ENCODE assay signal across 32 mouse cellular contexts in genomic region chr8:22207535-22207934, GRCm38 (mm10). TPM values are rescaled to one million over a fixed set of nuclear protein-coding genes. Genes with fewer than 3 reads are reported as not detected.
DNase-seq lines count a peak whose midpoint lies in the region; ATAC-seq and TF ChIP-seq lines count a peak whose summit lies in the region.
"Had no signal": no experiment of that assay in that cellular context is flagged by ENCODE, and none has a peak within 500 bp of the region (broad histone marks: within the 10 kb centered on the region; RNA-seq: fewer than 3 reads in every experiment).

No protein-coding gene starts in this region.

- intact Hi-C loops in heart, postnatal 10 days (cut with DNase I), result no loop called here

- H3K4me1 ChIP-seq in heart, embryonic 15.5 days (replicated peaks), result peaks cover 13% of the 10 kb centered on the region
- no peaks in the 10 kb centered on the region for H3K4me1 ChIP-seq in lung, embryonic 14.5 days (ENCODE audit: insufficient read depth)
- H3K4me1 ChIP-seq in kidney, adult 2 months (ENCODE audit: control insufficient read depth, insufficient read depth, low read length), result no peaks in the 10 kb centered on the region
- H3K4me1 ChIP-seq: forebrain, embryonic 12.5 days; hindbrain, embryonic 10.5 days; hindbrain, embryonic 15.5 days; lung, embryonic 15.5 days; midbrain, embryonic 10.5 days; midbrain, embryonic 15.5 days; neural tube, embryonic 15.5 days; stomach, embryonic 15.5 days had no signal

- peak overlapping the region; percentile 6 for H3K27ac ChIP-seq in heart, embryonic 15.5 days
- 0 out of 2 replicates have a peak overlapping the region, but pooled peaks have one; percentile 24 for H3K27ac ChIP-seq in lung, embryonic 14.5 days (ENCODE audit: low read depth)
- H3K27ac ChIP-seq in kidney, adult 2 months (ENCODE audit: insufficient read depth, low read depth, low read length), result no peak overlapping the region
- H3K27ac ChIP-seq: forebrain, embryonic 12.5 days; hindbrain, embryonic 10.5 days; hindbrain, embryonic 15.5 days; liver, embryonic 14.5 days; midbrain, embryonic 10.5 days; midbrain, embryonic 15.5 days; neural tube, embryonic 15.5 days had no signal

- WGBS in heart, embryonic 15.5 days, result 68% methylated on average over 4 of the region's 4 CpGs
- 67% methylated on average over 4 of the region's 4 CpGs for WGBS in lung, embryonic 14.5 days
- 67% methylated on average over 4 of the region's 4 CpGs for WGBS in kidney, adult 2 months

- H3K9me3 ChIP-seq in heart, embryonic 15.5 days (replicated peaks), result no peaks in the 10 kb centered on the region
- H3K9me3 ChIP-seq in lung, embryonic 14.5 days (ENCODE audit: low read depth, low read length), result no peaks in the 10 kb centered on the region
- H3K9me3 ChIP-seq: forebrain, embryonic 12.5 days; hindbrain, embryonic 15.5 days; lung, embryonic 15.5 days; midbrain, embryonic 10.5 days; midbrain, embryonic 15.5 days; neural tube, embryonic 15.5 days; stomach, embryonic 15.5 days had no signal

- TF ChIP-seq POLR2A in kidney, adult 2 months (IDR thresholded peaks at IDR 0.05; ENCODE audit: low read depth, low read length), result no peak

- TF ChIP-seq CTCF in lung, embryonic 14.5 days (IDR thresholded peaks at IDR 0.05; ENCODE audit: low read depth), result no peak
- TF ChIP-seq CTCF in kidney, adult 2 months (conservative IDR thresholded peaks at IDR 0.05; ENCODE audit: insufficient read depth, insufficient read length, low read depth, low read length), result no peak

- no peak for DNase-seq in heart, postnatal 10 days
- no peak for DNase-seq in lung, embryonic 14.5 days
- no peak for DNase-seq in lung, postnatal 14 days
- no peak for DNase-seq in spleen, postnatal 14 days (ENCODE audit: low spot score in 2 of 2)
- no peak for DNase-seq in kidney, adult 2 months
- DNase-seq: adrenal gland, adult 2 months; adrenal gland, postnatal 36 days; cerebellum, adult 18-20 months; cerebellum, postnatal 10 days; gastrocnemius, postnatal 25 days; kidney, adult 18-20 months; kidney, postnatal 14 days; layer of hippocampus, adult 9-11 months; liver; lung, postnatal 4 days; retina, postnatal 1 day; right cerebral cortex, postnatal 14 days had no signal

- H3K4me2 ChIP-seq in heart, embryonic 15.5 days, result no peak overlapping the region
- H3K4me2 ChIP-seq in lung, embryonic 14.5 days, result no peak overlapping the region
- H3K4me2 ChIP-seq: forebrain, embryonic 12.5 days; hindbrain, embryonic 15.5 days; lung, embryonic 15.5 days; midbrain, embryonic 15.5 days; neural tube, embryonic 15.5 days; stomach, embryonic 15.5 days had no signal

- H3K36me3 ChIP-seq in heart, embryonic 15.5 days, result peaks cover 25% of the 10 kb centered on the region
- peaks cover 70% of the 10 kb centered on the region for H3K36me3 ChIP-seq in lung, embryonic 14.5 days (ENCODE audit: insufficient read depth)
- peaks cover 5% of the 10 kb centered on the region for H3K36me3 ChIP-seq in kidney, adult 2 months (ENCODE audit: control insufficient read depth, insufficient read depth, low read length)

- no peak overlapping the region for H3K4me3 ChIP-seq in heart, embryonic 15.5 days
- no peak overlapping the region for H3K4me3 ChIP-seq in lung, embryonic 14.5 days (ENCODE audit: low read depth, low read length)
- H3K4me3 ChIP-seq in kidney, adult 2 months (ENCODE audit: insufficient read depth, low read depth, low read length), result no peak overlapping the region
- H3K4me3 ChIP-seq: erythroblast, embryonic 14.5 days; forebrain, embryonic 12.5 days; hindbrain, embryonic 10.5 days; hindbrain, embryonic 15.5 days; lung, embryonic 15.5 days; midbrain, embryonic 10.5 days; midbrain, embryonic 15.5 days; neural tube, embryonic 15.5 days; stomach, embryonic 15.5 days had no signal

- no peaks in the 10 kb centered on the region for H3K27me3 ChIP-seq in heart, embryonic 15.5 days
- no peaks in the 10 kb centered on the region for H3K27me3 ChIP-seq in lung, embryonic 14.5 days (ENCODE audit: insufficient read depth, low read length)
- no peaks in the 10 kb centered on the region for H3K27me3 ChIP-seq in kidney, adult 2 months (replicated peaks; ENCODE audit: control insufficient read depth, insufficient read depth, low read length)
- H3K27me3 ChIP-seq: CH12.LX; forebrain, embryonic 12.5 days; hindbrain, embryonic 15.5 days; lung, embryonic 15.5 days; midbrain, embryonic 15.5 days; neural tube, embryonic 15.5 days; stomach, embryonic 15.5 days had no signal

- H3K9ac ChIP-seq in heart, embryonic 15.5 days, result no peak overlapping the region
- no peak overlapping the region for H3K9ac ChIP-seq in lung, embryonic 14.5 days
- H3K9ac ChIP-seq: forebrain, embryonic 12.5 days; hindbrain, embryonic 15.5 days; liver, embryonic 14.5 days; lung, embryonic 15.5 days; midbrain, embryonic 15.5 days; neural tube, embryonic 15.5 days; stomach, embryonic 15.5 days had no signal

- no peak for ATAC-seq in heart, embryonic 15.5 days (replicated peaks; ENCODE audit: insufficient number of reproducible peaks, insufficient read depth, low FRiP score, low read depth)
- no peak for ATAC-seq in lung, embryonic 14.5 days (ENCODE audit: insufficient read depth)
- peak; percentile 69 to 77 for ATAC-seq in hematopoietic stem cell, adult 5-6 weeks (replicated peaks in 1 of 2; ENCODE audit: insufficient read depth in 1 of 2, low FRiP score in 2 of 2, low TSS enrichment in 1 of 2, low read depth in 1 of 2, poor library complexity in 2 of 2, severe bottlenecking in 2 of 2)
- ATAC-seq: activated CD4-positive, CD25-positive, alpha-beta regulatory T cell, adult 4 months; inflammation-experienced regulatory T-cells, adult 6 months; midbrain, embryonic 15.5 days had no signal

RNA-seq across cellular contexts. Expression of gene Vps36, which starts 14.9 kb away (rescaled TPM):
- polyA plus RNA-seq in heart, embryonic 15.5 days (2015; fragmentation: Nextera tagmentation; extraction: Ambion mirVana), result 20.5 and 21.7 TPM in 2 replicates
- 10 to 100 TPM; 28.5 to 31.3 TPM for total RNA-seq in heart, postnatal 10 days (2021)
- 52.1 and 55.6 TPM in 2 replicates for polyA plus RNA-seq in lung, embryonic 14.5 days (2014; fragmentation: Nextera tagmentation; extraction: Ambion mirVana)
- total RNA-seq in hematopoietic stem cell, adult 5-6 weeks (2017), result 55.0 and 68.1 TPM in 2 replicates
- polyA plus RNA-seq in kidney, adult 2 months (2012; rRNA removed), result 12.0 and 15.0 TPM in 2 replicates

RNA-seq across cellular contexts. Expression of gene Thsd1, which starts 19.6 kb away (rescaled TPM):
- 13.2 and 14.3 TPM in 2 replicates for polyA plus RNA-seq in heart, embryonic 15.5 days (2015; fragmentation: Nextera tagmentation; extraction: Ambion mirVana)
- total RNA-seq in heart, postnatal 10 days (2021), result 10 to 100 TPM; 13.5 to 14.9 TPM
- 32.5 and 33.6 TPM in 2 replicates for polyA plus RNA-seq in lung, embryonic 14.5 days (2014; fragmentation: Nextera tagmentation; extraction: Ambion mirVana)
- 12.0 and 17.0 TPM in 2 replicates for total RNA-seq in hematopoietic stem cell, adult 5-6 weeks (2017)
- polyA plus RNA-seq in kidney, adult 2 months (2012; rRNA removed), result 2.7 and 3.1 TPM in 2 replicates
- polyA plus RNA-seq: erythroblast, embryonic 14.5 days had no signal

RNA-seq across cellular contexts. Expression of gene Ckap2, which starts 21.9 kb away (rescaled TPM):
- polyA plus RNA-seq in heart, embryonic 15.5 days (2015; fragmentation: Nextera tagmentation; extraction: Ambion mirVana), result 30.2 and 31.2 TPM in 2 replicates
- 10 to 100 TPM; 12.7 to 13.0 TPM for total RNA-seq in heart, postnatal 10 days (2021)
- polyA plus RNA-seq in lung, embryonic 14.5 days (2014; fragmentation: Nextera tagmentation; extraction: Ambion mirVana), result 65.5 and 68.2 TPM in 2 replicates
- total RNA-seq in hematopoietic stem cell, adult 5-6 weeks (2017), result 40.8 and 50.3 TPM in 2 replicates
- 0.38 and 0.64 TPM in 2 replicates for polyA plus RNA-seq in kidney, adult 2 months (2012; rRNA removed)

RNA-seq across cellular contexts. Expression of gene Nek3, which starts 41.3 kb away (rescaled TPM):
- polyA plus RNA-seq in heart, embryonic 15.5 days (2015; fragmentation: Nextera tagmentation; extraction: Ambion mirVana), result 4.3 and 4.5 TPM in 2 replicates
- 1 to 10 TPM; 1.9 to 2.1 TPM for total RNA-seq in heart, postnatal 10 days (2021)
- polyA plus RNA-seq in lung, embryonic 14.5 days (2014; fragmentation: Nextera tagmentation; extraction: Ambion mirVana), result 5.9 and 6.3 TPM in 2 replicates
- 3.7 and 5.1 TPM in 2 replicates for total RNA-seq in hematopoietic stem cell, adult 5-6 weeks (2017)
- 1.6 and 1.7 TPM in 2 replicates for polyA plus RNA-seq in kidney, adult 2 months (2012; rRNA removed)

Comparison
In these comparisons a context has a peak if more than half of its experiments do, and no peak if none do; other contexts are left out.
1. ATAC-seq: peak in hematopoietic stem cell, adult 5-6 weeks (2 of 2); none in heart, embryonic 15.5 days (single experiment) and lung, embryonic 14.5 days (single experiment).
2. RNA of gene Ckap2, which starts 21.9 kb away (polyA plus RNA-seq): 65.5 to 68.2 TPM in lung, embryonic 14.5 days and 30.2 to 31.2 TPM in heart, embryonic 15.5 days; 0.38 to 0.64 TPM in kidney, adult 2 months; every median in the first group is over 10 times any median in the second.